Mouse (Mus musculus) midbrain, embryonic 13.5 days (tissue): ENCODE measurements around the gene Tmem198. TPM values are rescaled to one million over a fixed set of nuclear protein-coding genes. Genes with fewer than 3 reads are reported as not detected.

Experiments
- ATAC-seq: fragments of 200-750 bp; cut with Nextera tagmentation; 2 replicates; pipeline ENCODE4 v1.8.0; 2017; ENCODE audit warnings: mild to moderate bottlenecking, moderate TSS enrichment, moderate library complexity
- H3K27ac ChIP-seq: fragments of 300-500 bp; sonication (generic); 2 replicates; pipeline ENCODE4 v1.5.1; 2015; ENCODE audit warnings: inconsistent platforms, mild to moderate bottlenecking, moderate library complexity
- H3K27me3 ChIP-seq: fragments of 300-500 bp; sonication (generic); 2 replicates; pipeline ENCODE4 v1.6.1; 2015; ENCODE audit warnings: mild to moderate bottlenecking, inconsistent platforms
- H3K36me3 ChIP-seq: fragments of 300-500 bp; sonication (generic); 2 replicates; pipeline ENCODE4 v1.6.1; 2015; ENCODE audit warnings: mild to moderate bottlenecking, inconsistent platforms
- H3K4me1 ChIP-seq: fragments of 300-500 bp; sonication (generic); replicated peaks from 2 replicates; pipeline ENCODE4 v1.6.1; 2015; ENCODE audit warnings: inconsistent platforms
- H3K4me2 ChIP-seq: fragments of 300-500 bp; sonication (generic); replicated peaks from 2 replicates; pipeline ENCODE4 v1.6.1; 2015; ENCODE audit warnings: moderate library complexity, mild to moderate bottlenecking, inconsistent platforms
- H3K4me3 ChIP-seq: fragments of 300-500 bp; sonication (generic); replicated peaks from 2 replicates; pipeline ENCODE4 v1.5.1; 2015; ENCODE audit warnings: mild to moderate bottlenecking, inconsistent platforms
- H3K9ac ChIP-seq: fragments of 300-500 bp; sonication (generic); replicated peaks from 2 replicates; pipeline ENCODE4 v1.6.1; 2015; ENCODE audit warnings: mild to moderate bottlenecking, inconsistent platforms
- H3K9me3 ChIP-seq: fragments of 300-500 bp; sonication (generic); 2 replicates; pipeline ENCODE4 v1.6.1; 2016; ENCODE audit warnings: mild to moderate bottlenecking, inconsistent platforms
- WGBS: fragments of 180-500 bp; shearing (Covaris S2); methylation state at CpG from one replicate; pipeline ENCODE4 v1.1.7; 2015; 5-methylcytosine and 5-hydroxymethylcytosine counted together
- polyA plus RNA-seq: library from polyadenylated mRNA; unstranded; fragments of >200 nt; fragmentation: Nextera tagmentation; extraction: Ambion mirVana; gene quantifications from 2 replicates; pipeline ENCODE4 v1.2.1, GENCODE M21; 2015

Tmem198 gene
- polyA plus RNA-seq, 1 experiment from 2014 or later, result 47.3 TPM

DNA sequence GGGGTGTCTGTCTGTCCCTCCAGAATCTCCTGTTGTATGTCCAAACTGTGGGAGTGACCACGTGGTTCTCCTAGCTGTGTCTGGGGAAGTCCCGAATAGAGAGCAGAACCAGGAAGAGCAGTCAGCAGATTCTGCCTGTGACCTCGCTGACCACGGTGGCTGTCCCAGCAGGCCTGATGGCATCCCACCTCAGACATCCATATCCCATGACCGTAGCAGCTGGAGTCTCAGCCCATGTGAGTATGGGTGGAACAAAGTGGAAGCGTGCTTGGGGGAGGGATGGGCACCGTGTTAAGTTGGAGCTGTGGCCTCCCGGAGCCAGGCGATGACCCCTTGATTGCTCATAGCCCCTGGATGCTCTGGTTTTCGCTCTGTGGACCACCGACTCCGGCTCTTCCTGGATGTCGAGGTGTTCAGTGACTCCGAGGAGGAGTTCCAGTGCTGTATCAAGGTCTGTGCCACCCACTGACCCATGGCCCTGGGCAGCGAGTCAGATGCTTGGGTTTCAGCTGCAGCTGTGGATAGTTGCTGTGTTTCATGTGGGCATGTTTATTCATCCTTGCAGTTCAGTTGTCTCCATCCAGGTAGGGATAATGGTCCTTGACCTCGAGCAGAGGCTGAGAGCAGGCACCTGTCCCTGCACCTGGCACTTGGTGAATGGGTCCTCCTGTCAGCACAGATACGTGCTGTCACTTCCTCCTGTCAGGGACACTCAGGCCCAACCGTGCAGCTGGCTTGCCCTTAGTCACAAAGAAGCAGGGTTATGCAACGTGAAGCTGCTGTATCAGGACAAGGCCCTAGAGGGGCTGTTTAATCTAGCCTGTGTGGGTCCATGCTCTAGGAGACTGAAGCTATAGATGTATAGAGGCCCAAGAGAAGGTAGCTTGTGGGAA is 53.2 kb downstream of the Tmem198 start:
- Histone ChIP-seq H3K27ac (no peak overlapping the region), H3K4me2 (no peak overlapping the region), H3K36me3 (peaks cover 87% of the 10 kb centered on the region), H3K9me3 (no peaks in the 10 kb centered on the region), H3K4me1 (no peaks in the 10 kb centered on the region), H3K27me3 (no peaks in the 10 kb centered on the region), H3K4me3 (no peak overlapping the region), H3K9ac (no peak overlapping the region)
- WGBS, result 93% methylated on average over 19 of the region's 19 CpGs
- no peak for ATAC-seq

DNA sequence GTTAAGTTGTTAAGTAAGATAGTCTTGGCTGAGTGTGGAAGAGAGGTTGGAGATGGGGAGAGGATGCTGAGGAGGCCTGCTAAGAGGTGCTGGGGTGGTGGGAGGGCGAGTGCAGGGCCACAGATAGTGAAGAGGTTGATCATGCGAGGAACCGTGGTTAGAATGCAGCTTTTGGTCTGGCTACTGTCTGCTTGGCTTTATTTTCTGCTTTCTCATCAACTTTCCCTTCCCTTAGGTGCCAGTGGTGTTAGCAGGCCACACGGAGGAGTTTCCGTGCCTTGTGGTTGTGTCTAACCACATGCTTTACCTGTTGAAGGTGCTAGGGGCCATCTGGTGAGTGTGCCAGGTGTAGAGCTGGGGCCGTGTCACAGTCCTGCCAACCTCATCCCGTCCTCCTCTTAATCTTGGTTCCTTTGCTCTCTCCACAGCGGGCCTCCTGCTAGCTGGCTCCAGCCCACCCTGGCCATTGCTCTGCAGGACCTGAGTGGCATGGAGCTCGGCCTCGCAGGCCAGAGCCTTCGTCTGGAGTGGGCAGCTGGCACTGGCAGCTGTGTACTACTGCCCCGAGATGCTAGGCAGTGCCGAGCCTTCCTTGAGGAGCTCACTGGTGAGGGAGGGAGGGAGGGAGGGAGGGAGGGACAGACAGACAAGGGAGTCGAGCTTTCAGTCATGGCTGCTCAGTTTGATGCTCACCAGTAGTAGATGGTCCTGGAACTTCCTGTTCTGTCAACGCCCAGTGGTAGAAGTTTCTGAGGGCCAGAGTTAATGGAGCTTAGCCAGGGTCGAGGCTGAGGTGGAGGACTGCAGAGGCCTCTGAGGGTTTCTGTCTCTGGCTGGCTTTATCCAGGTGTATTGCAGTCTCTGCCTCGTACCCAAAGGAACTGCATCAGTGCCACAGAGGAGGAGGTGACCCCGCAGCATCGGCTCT is 54.3 kb downstream of the Tmem198 start:
- no peaks in the 10 kb centered on the region for H3K4me1 ChIP-seq
- H3K9ac ChIP-seq, result no peak overlapping the region
- no peak for ATAC-seq
- H3K27me3 ChIP-seq, result no peaks in the 10 kb centered on the region
- 88% methylated on average over 19 of the region's 19 CpGs for WGBS
- H3K4me3 ChIP-seq, result no peak overlapping the region
- H3K4me2 ChIP-seq, result no peak overlapping the region
- H3K9me3 ChIP-seq, result no peaks in the 10 kb centered on the region
- H3K36me3 ChIP-seq, result peaks cover 79% of the 10 kb centered on the region
- no peak overlapping the region for H3K27ac ChIP-seq

Other genes starting within 250 kb of the Tmem198 start
- not detected in 2 replicates for gene A630095N17Rik, start 247.4 kb upstream of the Tmem198 start, polyA plus RNA-seq
- gene Dnajb2, start 243.1 kb upstream of the Tmem198 start, polyA plus RNA-seq, result 47.6 and 56.7 TPM in 2 replicates
- 11.1 and 14.0 TPM in 2 replicates for gene Ptprn, start 215.0 kb upstream of the Tmem198 start, polyA plus RNA-seq
- 97.4 and 99.9 TPM in 2 replicates for gene Resp18, start 201.1 kb upstream of the Tmem198 start, polyA plus RNA-seq
- 155 and 161 TPM in 2 replicates for gene Dnpep, start 161.5 kb upstream of the Tmem198 start, polyA plus RNA-seq
- gene Des, start 119.2 kb upstream of the Tmem198 start, polyA plus RNA-seq, result 0.84 and 1.1 TPM in 2 replicates
- 11.2 and 12.8 TPM in 2 replicates for gene Speg, start 104.2 kb upstream of the Tmem198 start, polyA plus RNA-seq
- 78.4 and 88.8 TPM in 2 replicates for gene Gmppa, start 43.6 kb upstream of the Tmem198 start, polyA plus RNA-seq
- gene Asic4, start 29.1 kb upstream of the Tmem198 start, polyA plus RNA-seq, result 57.3 and 81.6 TPM in 2 replicates
- gene Chpf, start 225 bp upstream of the Tmem198 start, polyA plus RNA-seq, result 25.1 and 28.7 TPM in 2 replicates
- gene Obsl1, start 26.9 kb downstream of the Tmem198 start, polyA plus RNA-seq, result 18.6 and 25.7 TPM in 2 replicates
- 8.5 and 12.5 TPM in 2 replicates for gene Inha, start 27.5 kb downstream of the Tmem198 start, polyA plus RNA-seq
- gene Stk11ip, start 42.0 kb downstream of the Tmem198 start, polyA plus RNA-seq, result 20.0 and 23.6 TPM in 2 replicates
- 35.5 and 42.9 TPM in 2 replicates for gene Slc4a3, start 66.7 kb downstream of the Tmem198 start, polyA plus RNA-seq